Mouse (Mus musculus) midbrain, embryonic 11.5 days (tissue): ENCODE results near the gene Tcp1. TPM values are rescaled to one million over a fixed set of nuclear protein-coding genes. Genes with fewer than 3 reads are reported as not detected.
"Not testable (repeated sequence)": the region's sequence is repeated elsewhere in the genome, so short reads cannot be mapped to it uniquely, and the experiment has no call there.

Experiments
- ATAC-seq: fragments of 200-750 bp; cut with Nextera tagmentation; 2 replicates; pipeline ENCODE4 v1.8.0; 2017; ENCODE audit warnings: moderate TSS enrichment, moderate library complexity; ENCODE audit not compliant: low FRiP score
- DNase-seq: peaks from one replicate; pipeline ENCODE4 v3.0.0; 2015; ENCODE audit warnings: low spot score; ENCODE audit errors: missing footprints
- H3K27ac ChIP-seq: fragments of 300-500 bp; sonication (generic); 2 replicates; pipeline ENCODE4 v1.5.1; 2014; ENCODE audit warnings: low read depth, low read length
- H3K27me3 ChIP-seq: fragments of 300-500 bp; sonication (generic); 2 replicates; pipeline ENCODE4 v1.6.1; 2014; ENCODE audit warnings: mild to moderate bottlenecking, low read length, moderate library complexity, mixed read lengths; ENCODE audit not compliant: control insufficient read depth, insufficient read depth
- H3K36me3 ChIP-seq: fragments of 300-500 bp; sonication (generic); 2 replicates; pipeline ENCODE4 v1.6.1; 2014; ENCODE audit warnings: mild to moderate bottlenecking, low read length, moderate library complexity, mixed read lengths; ENCODE audit not compliant: control insufficient read depth, insufficient read depth
- H3K4me1 ChIP-seq: fragments of 300-500 bp; sonication (generic); 2 replicates; pipeline ENCODE4 v1.6.1; 2014; ENCODE audit warnings: low read length; ENCODE audit not compliant: control insufficient read depth, insufficient read depth
- H3K4me2 ChIP-seq: fragments of 300-500 bp; sonication (generic); 2 replicates; pipeline ENCODE4 v1.6.1; 2014; ENCODE audit warnings: mild to moderate bottlenecking, moderate library complexity
- H3K4me3 ChIP-seq: fragments of 300-500 bp; sonication (generic); 2 replicates; pipeline ENCODE4 v1.5.1; 2014; ENCODE audit warnings: low read depth, low read length
- H3K9ac ChIP-seq: fragments of 300-500 bp; sonication (generic); 2 replicates; pipeline ENCODE4 v1.6.1; 2014; ENCODE audit warnings: low read length
- H3K9me3 ChIP-seq: fragments of 300-500 bp; sonication (generic); 2 replicates; pipeline ENCODE4 v1.6.1; 2016; ENCODE audit warnings: low read length; ENCODE audit not compliant: control insufficient read depth
- WGBS: fragments of 180-500 bp; shearing (Covaris S2); extraction: QIAGEN DNeasy Blood & Tissue Kit; methylation state at CpG from one replicate; pipeline ENCODE4 v1.1.7; 2014; 5-methylcytosine and 5-hydroxymethylcytosine counted together
- polyA plus RNA-seq: library from polyadenylated mRNA; unstranded; fragments of >200 nt; fragmentation: Nextera tagmentation; extraction: Ambion mirVana; gene quantifications from 2 replicates; pipeline ENCODE4 v1.2.1, GENCODE M21; 2014

Tcp1 gene
- polyA plus RNA-seq, 1 experiment from 2014 or later: 542 TPM

DNA sequence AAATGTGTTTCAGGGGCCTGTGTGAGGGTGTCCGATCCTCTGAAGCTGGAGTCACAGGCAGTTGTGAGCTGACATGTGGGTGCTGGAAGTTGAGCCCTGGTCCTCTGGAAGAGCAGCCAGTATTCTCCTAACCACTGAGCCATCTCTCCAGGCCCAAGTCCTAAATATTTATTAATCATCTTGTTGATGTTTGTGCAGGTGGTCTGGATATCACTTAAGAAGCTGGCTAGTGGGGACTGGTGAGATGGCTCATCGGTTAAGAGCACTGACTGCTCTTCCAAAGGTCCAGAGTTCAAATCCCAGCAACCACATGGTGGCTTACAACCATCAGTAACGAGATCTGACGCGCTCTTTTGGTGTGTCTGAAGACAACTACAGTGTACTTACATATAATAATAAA, 34.2 kb downstream of the Tcp1 start:
- H3K9ac ChIP-seq: no peak overlapping the region
- H3K36me3 ChIP-seq: peaks cover 24% of the 10 kb centered on the region
- H3K4me2 ChIP-seq: no peak overlapping the region
- H3K9me3 ChIP-seq: no peaks in the 10 kb centered on the region
- DNase-seq: no peak
- no peak overlapping the region for H3K4me3 ChIP-seq
- 96% methylated on average over 5 of the region's 5 CpGs for WGBS
- H3K4me1 ChIP-seq: no peaks in the 10 kb centered on the region
- ATAC-seq: no peak
- H3K27ac ChIP-seq: no peak overlapping the region
- H3K27me3 ChIP-seq: no peaks in the 10 kb centered on the region

DNA sequence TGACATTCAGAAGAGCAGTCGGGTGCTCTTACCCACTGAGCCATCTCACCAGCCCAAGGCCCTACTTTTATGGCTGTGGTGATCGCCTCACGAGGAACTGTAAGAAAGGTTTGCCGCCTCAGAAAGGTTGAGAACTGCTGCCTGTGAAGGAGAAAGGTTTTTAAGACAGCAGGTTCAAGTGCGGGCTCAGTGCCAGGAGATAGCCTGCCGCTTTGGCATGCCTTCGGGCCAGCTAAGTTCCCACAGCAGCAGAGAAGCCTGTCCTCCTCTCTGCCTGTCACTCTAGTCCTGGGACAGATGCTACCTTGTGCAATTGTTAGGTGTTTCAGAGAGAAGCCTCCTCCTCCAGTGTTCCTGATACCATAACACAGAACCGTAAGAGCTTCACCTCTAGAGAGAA, 41.2 kb downstream of the Tcp1 start:
- Histone ChIP-seq H3K4me2 (no peak overlapping the region), H3K4me3 (no peak overlapping the region), H3K9ac (no peak overlapping the region), H3K9me3 (no peaks in the 10 kb centered on the region), H3K27ac (no peak overlapping the region), H3K4me1 (peaks cover 7% of the 10 kb centered on the region), H3K36me3 (peaks cover 6% of the 10 kb centered on the region), H3K27me3 (no peaks in the 10 kb centered on the region)
- no peak for ATAC-seq
- DNase-seq: no peak
- WGBS: 95% methylated on average over 8 of the region's 8 CpGs

- H3K4me3 ChIP-seq: peak overlapping the region; percentile 19; the same call in 1 of the 2 replicates
- DNase-seq, ATAC-seq, H3K9ac ChIP-seq, H3K36me3 ChIP-seq, H3K27me3 ChIP-seq, H3K4me1 ChIP-seq, H3K27ac ChIP-seq, H3K9me3 ChIP-seq: not testable (repeated sequence)
- 0% methylated on average over 1 of the region's 2 CpGs for WGBS
- H3K4me2 ChIP-seq: peak overlapping the region; percentile 37
Measured at GRCm38 (mm10) chr17:12959377-12959776, 43.9 kb downstream of the Tcp1 start.

- H3K27me3 ChIP-seq: no peaks in the 10 kb centered on the region
- no peaks in the 10 kb centered on the region for H3K9me3 ChIP-seq
- peak within 1 kb of the TSS; percentile 75 for H3K27ac ChIP-seq
- H3K4me1 ChIP-seq: peaks cover 7% of the 10 kb centered on the region
- peak within 1 kb of the TSS; percentile 68 for H3K4me3 ChIP-seq
- H3K36me3 ChIP-seq: peaks cover 3% of the 10 kb centered on the region; the same call in 1 of the 2 replicates
- under 1% methylated on average over 42 of the region's 42 CpGs for WGBS
- peak within 1 kb of the TSS; percentile 70 for H3K9ac ChIP-seq
- peak; percentile 99 for DNase-seq
- peak; percentile 99 for ATAC-seq
- peak within 1 kb of the TSS; percentile 69 for H3K4me2 ChIP-seq
Measured at GRCm38 (mm10) chr17:12960331-12960873, 44.9 kb downstream of the Tcp1 start, which contains the start of gene Acat2. Acat2 (minus strand) TSS chr17:12960747.

GRCm38 (mm10) chr17:12963476-12963875, 48.0 kb downstream of the Tcp1 start:
- no peaks in the 10 kb centered on the region for H3K9me3 ChIP-seq
- H3K9ac ChIP-seq: no peak overlapping the region
- no peak overlapping the region for H3K4me2 ChIP-seq
- H3K36me3 ChIP-seq: peaks cover 8% of the 10 kb centered on the region; the same call in 1 of the 2 replicates
- WGBS: 88% methylated on average over 3 of the region's 3 CpGs
- no peak for ATAC-seq
- H3K27me3 ChIP-seq: no peaks in the 10 kb centered on the region
- H3K27ac ChIP-seq: no peak overlapping the region
- DNase-seq: no peak
- no peak overlapping the region for H3K4me3 ChIP-seq
- H3K4me1 ChIP-seq: peaks cover 7% of the 10 kb centered on the region

DNA sequence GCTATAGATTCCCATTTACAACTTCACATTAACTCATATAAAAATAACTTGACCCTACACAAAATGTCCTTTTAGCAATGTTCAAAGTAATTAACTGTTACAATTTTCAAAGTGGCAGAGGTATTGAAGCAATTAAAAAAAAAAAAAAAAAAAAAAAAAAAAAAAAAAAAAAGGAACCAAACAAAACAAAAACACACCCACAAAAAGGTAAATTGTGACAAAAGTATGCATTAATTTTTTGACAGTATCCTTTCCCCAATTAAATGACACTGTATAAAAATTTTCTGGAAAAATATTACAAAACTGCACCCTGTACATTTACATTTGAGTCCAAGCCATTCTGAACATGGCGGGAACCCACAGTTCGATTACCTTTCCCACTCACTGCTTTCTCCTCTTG, 51.7 kb downstream of the Tcp1 start:
- no peak overlapping the region for H3K4me3 ChIP-seq
- no peaks in the 10 kb centered on the region for H3K4me1 ChIP-seq
- H3K27me3 ChIP-seq: no peaks in the 10 kb centered on the region
- no peak overlapping the region for H3K27ac ChIP-seq
- no peak for ATAC-seq
- H3K9me3 ChIP-seq: no peaks in the 10 kb centered on the region
- H3K9ac ChIP-seq: no peak overlapping the region
- 100% methylated on average over 2 of the region's 2 CpGs for WGBS
- no peak overlapping the region for H3K4me2 ChIP-seq
- peaks cover 5% of the 10 kb centered on the region; the same call in 1 of the 2 replicates for H3K36me3 ChIP-seq
- DNase-seq: no peak

- Histone ChIP-seq H3K9me3 (no peaks in the 10 kb centered on the region), H3K9ac (no peak overlapping the region), H3K4me1 (no peaks in the 10 kb centered on the region), H3K27me3 (no peaks in the 10 kb centered on the region), H3K4me2 (no peak overlapping the region), H3K27ac (no peak overlapping the region), H3K4me3 (no peak overlapping the region), H3K36me3 (peaks cover 5% of the 10 kb centered on the region)
- 88% methylated on average over 2 of the region's 2 CpGs for WGBS
- no peak for DNase-seq
- no peak for ATAC-seq
Measured at GRCm38 (mm10) chr17:12973851-12974250, 58.4 kb downstream of the Tcp1 start.

Other genes with a start within 250 kb of the Tcp1 start
- gene Slc22a1, start 239.9 kb upstream of the Tcp1 start, polyA plus RNA-seq: not detected in 2 replicates
- 13.3 and 14.9 TPM in 2 replicates for gene Igf2r, start 146.0 kb upstream of the Tcp1 start, polyA plus RNA-seq
- not detected in 2 replicates for gene Mas1, start 47.6 kb upstream of the Tcp1 start, polyA plus RNA-seq
- gene Mrgprh, start 39.7 kb upstream of the Tcp1 start, polyA plus RNA-seq: not detected in 2 replicates
- gene Pnldc1, start 5.5 kb upstream of the Tcp1 start, polyA plus RNA-seq: 1.1 and 1.2 TPM in 2 replicates
- gene Mrpl18, start 644 bp downstream of the Tcp1 start, polyA plus RNA-seq: 172 and 176 TPM in 2 replicates
- gene Acat3, start 24.9 kb downstream of the Tcp1 start, polyA plus RNA-seq: 0.93 and 1.4 TPM in 2 replicates
- 370 and 373 TPM in 2 replicates for gene Acat2, start 45.0 kb downstream of the Tcp1 start, polyA plus RNA-seq
- gene Wtap, start 78.5 kb downstream of the Tcp1 start, polyA plus RNA-seq: 136 and 144 TPM in 2 replicates
- 114 and 120 TPM in 2 replicates for gene Sod2, start 91.1 kb downstream of the Tcp1 start, polyA plus RNA-seq
- not detected in 2 replicates for gene Gpr31b, start 136.6 kb downstream of the Tcp1 start, polyA plus RNA-seq
- gene Tcp10b, start 145.4 kb downstream of the Tcp1 start, polyA plus RNA-seq: not detected in 2 replicates
- not detected in 2 replicates for gene Unc93a, start 216.1 kb downstream of the Tcp1 start, polyA plus RNA-seq